Mouse (Mus musculus): ENCODE measurements around the gene Dppa3. TPM values are rescaled to one million over a fixed set of nuclear protein-coding genes. Genes with fewer than 3 reads are reported as not detected.

Gene Dppa3
- polyA plus RNA-seq, 1 experiment from 2014 or later = 4.4 TPM

DNA sequence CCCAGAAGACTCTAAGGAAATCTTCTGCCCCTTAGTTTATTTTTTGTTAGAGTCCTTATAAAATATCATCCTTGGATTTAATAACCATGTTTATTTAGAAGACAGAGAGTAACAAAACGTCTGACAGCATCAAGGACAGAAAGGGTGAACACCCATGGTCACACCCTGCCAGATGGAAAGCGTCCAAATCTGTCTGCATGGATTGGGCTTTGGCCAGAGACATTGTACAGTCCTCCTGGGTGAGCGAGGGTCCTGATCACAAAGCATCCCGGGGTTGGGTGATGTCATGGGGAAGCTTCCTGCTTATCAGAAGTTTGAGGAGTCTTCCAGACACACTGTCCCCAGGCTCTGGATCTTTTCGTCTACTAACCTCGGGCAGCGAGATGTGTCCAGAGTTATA lies 39.7 kb downstream of the Dppa3 start:
- no peak for DNase-seq (ENCODE audit: low spot score)

GRCm38 (mm10) chr6:122667715-122668114 lies 41.5 kb downstream of the Dppa3 start:
- no peak for DNase-seq (ENCODE audit: low spot score)

DNA sequence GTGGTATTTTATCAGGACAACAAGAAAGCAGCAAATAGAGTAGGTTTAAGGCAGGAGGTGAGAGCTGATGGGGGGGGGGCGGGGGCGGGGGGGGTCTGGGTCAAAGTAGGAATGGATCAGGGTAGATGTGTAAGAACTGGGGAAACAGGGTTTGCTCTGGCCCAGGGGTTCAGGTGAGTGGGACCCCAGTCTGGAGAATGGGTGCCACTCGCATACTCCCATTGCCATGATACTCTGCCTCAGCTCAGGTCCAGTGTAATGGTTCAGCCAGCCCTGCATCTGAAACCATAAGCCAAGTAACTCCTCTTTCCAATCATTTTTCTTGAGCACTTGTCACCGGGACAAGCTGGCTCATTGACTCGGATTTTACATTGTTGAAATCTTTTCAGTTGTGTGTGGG lies 42.6 kb downstream of the Dppa3 start:
- no peak for DNase-seq (ENCODE audit: low spot score)

DNA sequence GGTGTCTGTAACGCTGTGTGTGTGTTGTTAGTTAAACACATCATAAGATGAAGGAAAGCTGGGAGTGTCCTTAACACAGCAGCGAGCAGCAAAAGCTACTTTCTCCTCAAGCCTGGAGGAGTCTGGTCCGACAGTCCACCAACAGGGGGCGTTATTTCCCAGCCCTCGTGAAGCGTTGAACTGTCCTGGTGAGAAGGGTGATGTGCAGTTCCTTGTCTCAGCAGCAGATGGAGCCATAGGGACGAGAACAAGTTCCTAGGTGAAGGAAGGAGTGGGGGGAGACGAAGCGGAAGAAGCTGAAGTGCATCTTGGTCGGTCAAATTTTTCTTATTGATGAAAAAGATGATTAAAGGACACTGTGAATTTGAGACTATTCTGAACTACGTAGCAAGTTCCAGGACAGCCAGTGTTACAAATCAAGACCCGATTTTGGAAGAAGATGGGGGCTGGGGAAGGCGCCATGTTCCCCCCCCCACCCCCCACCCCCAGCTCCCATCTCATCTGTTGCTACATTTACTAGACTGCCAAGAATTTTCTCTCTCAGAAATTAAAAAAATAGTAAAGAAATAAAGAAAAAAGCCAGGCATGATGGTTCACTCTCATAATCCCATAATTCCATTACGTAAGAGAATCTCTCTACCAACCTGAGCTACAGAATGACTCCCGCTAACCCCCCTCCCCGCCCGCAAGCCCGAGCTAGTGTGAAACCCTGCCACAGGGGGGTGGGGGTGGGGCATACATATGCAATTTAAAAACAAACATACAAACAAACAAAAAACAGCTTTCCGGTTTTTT lies 43.4 kb downstream of the Dppa3 start:
- peak; percentile 92 for DNase-seq (ENCODE audit: low spot score)

- no peak for DNase-seq (ENCODE audit: low spot score)
Measured at GRCm38 (mm10) chr6:122670201-122670551, 44.0 kb downstream of the Dppa3 start.

- DNase-seq (ENCODE audit: low spot score) = no peak
Measured at GRCm38 (mm10) chr6:122670841-122671240, 44.6 kb downstream of the Dppa3 start.

- no peak for DNase-seq (ENCODE audit: low spot score)
Measured at GRCm38 (mm10) chr6:122672746-122673145, 46.5 kb downstream of the Dppa3 start.

Other genes starting within 250 kb of the Dppa3 start
- 1.5 and 1.9 TPM in 2 replicates for gene Rimklb, start 127.6 kb upstream of the Dppa3 start, polyA plus RNA-seq (2015; fragmentation: Nextera tagmentation; extraction: Ambion mirVana)
- gene Mfap5, start 120.6 kb upstream of the Dppa3 start, polyA plus RNA-seq (2015; fragmentation: Nextera tagmentation; extraction: Ambion mirVana) = 58.9 and 65.3 TPM in 2 replicates
- 0.18 and 0.25 TPM in 2 replicates for gene Aicda, start 72.6 kb upstream of the Dppa3 start, polyA plus RNA-seq (2015; fragmentation: Nextera tagmentation; extraction: Ambion mirVana)
- 10.7 and 12.1 TPM in 2 replicates for gene Apobec1, start 24.0 kb upstream of the Dppa3 start, polyA plus RNA-seq (2015; fragmentation: Nextera tagmentation; extraction: Ambion mirVana)
- 0.83 and 0.90 TPM in 2 replicates for gene Gdf3, start 16.3 kb upstream of the Dppa3 start, polyA plus RNA-seq (2015; fragmentation: Nextera tagmentation; extraction: Ambion mirVana)
- 0.07 TPM in 1 of 2 replicates, not detected in the other for gene Nanog, start 81.1 kb downstream of the Dppa3 start, polyA plus RNA-seq (2015; fragmentation: Nextera tagmentation; extraction: Ambion mirVana)
- gene Slc2a3, start 175.2 kb downstream of the Dppa3 start, polyA plus RNA-seq (2015; fragmentation: Nextera tagmentation; extraction: Ambion mirVana) = 12.8 and 13.0 TPM in 2 replicates
- gene Foxj2, start 193.5 kb downstream of the Dppa3 start, polyA plus RNA-seq (2015; fragmentation: Nextera tagmentation; extraction: Ambion mirVana) = 3.0 and 3.2 TPM in 2 replicates
- 1.9 and 2.2 TPM in 2 replicates for gene C3ar1, start 229.8 kb downstream of the Dppa3 start, polyA plus RNA-seq (2015; fragmentation: Nextera tagmentation; extraction: Ambion mirVana)
- gene Necap1, start 248.1 kb downstream of the Dppa3 start, polyA plus RNA-seq (2015; fragmentation: Nextera tagmentation; extraction: Ambion mirVana) = 26.9 and 29.2 TPM in 2 replicates

Measured in thymus, postnatal 0 days (tissue).